Mouse (Mus musculus) heart, adult 2 months (tissue): Measurements from ENCODE around the gene Ror2. TPM values are rescaled to one million over a fixed set of nuclear protein-coding genes. Genes with fewer than 3 reads are reported as not detected.

Experiments used
- DNase-seq, 2 experiments: peaks; one replicate each; pipeline ENCODE4 v3.0.0; 2021
- H3K27ac ChIP-seq: fragments of 200-600 bp; 2 replicates; pipeline ENCODE4 v1.8.1; 2022
- H3K27me3 ChIP-seq: fragments of 200-500 bp; 2 replicates; pipeline ENCODE4 v1.6.1; 2012; ENCODE audit warnings: mild to moderate bottlenecking, low read length, inconsistent platforms, mixed read lengths; ENCODE audit not compliant: control insufficient read depth, insufficient read depth
- H3K36me3 ChIP-seq: fragments of 200-500 bp; 2 replicates; pipeline ENCODE4 v1.6.1; 2012; ENCODE audit warnings: low read length, inconsistent platforms; ENCODE audit not compliant: control insufficient read depth, insufficient read depth
- H3K4me1 ChIP-seq: fragments of 200-500 bp; 2 replicates; pipeline ENCODE4 v1.6.1; 2011; ENCODE audit warnings: low read length; ENCODE audit not compliant: control insufficient read depth, insufficient read depth
- H3K4me3 ChIP-seq: fragments of 200-600 bp; 2 replicates; pipeline ENCODE4 v1.8.1; 2022
- H3K79me2 ChIP-seq: fragments of 200-500 bp; replicated peaks from 2 replicates; pipeline ENCODE4 v1.6.1; 2012; ENCODE audit warnings: mild to moderate bottlenecking, inconsistent platforms, low read length, moderate library complexity, mixed read lengths; ENCODE audit not compliant: control insufficient read depth, insufficient read depth
- H3K9ac ChIP-seq: fragments of 200-500 bp; 2 replicates; pipeline ENCODE4 v1.6.1; 2012; ENCODE audit warnings: low read depth, mild to moderate bottlenecking, control low read depth, inconsistent platforms, low read length, mixed read lengths
- CTCF ChIP-seq: fragments of 200-600 bp; IDR thresholded peaks from 2 replicates; pipeline ENCODE4 v1.8.1; 2022; ENCODE audit warnings: antibody characterized with exemption, mild to moderate bottlenecking, moderate library complexity
- EP300 ChIP-seq: fragments of 200-500 bp; IDR thresholded peaks from 2 replicates; pipeline ENCODE4 v1.6.1; 2011; ENCODE audit warnings: low read depth, low read length, control low read depth; ENCODE audit not compliant: insufficient read depth
- POLR2A ChIP-seq: fragments of 200-500 bp; IDR thresholded peaks from 2 replicates; pipeline ENCODE4 v1.6.1; 2011; ENCODE audit warnings: mild to moderate bottlenecking, low read depth, low read length, control low read depth; ENCODE audit not compliant: insufficient read depth
- WGBS: fragments of 180-500 bp; shearing (Covaris S2); methylation state at CpG from one replicate; pipeline ENCODE4 v1.1.7; 2018; 5-methylcytosine and 5-hydroxymethylcytosine counted together
- intact Hi-C: fragments of 180-260 bp; cut with DNase I; formaldehyde crosslinking; loops from one replicate; pipeline ENCODE4 v1.15.1; 2025
- polyA plus RNA-seq: library from polyadenylated mRNA; depleted of rRNA; stranded (reverse); fragments of >200 nt; gene quantifications from 2 replicates; pipeline ENCODE4 v1.2.3, GENCODE M21; 2012
- total RNA-seq, 2 experiments: library from RNA; stranded (reverse); gene quantifications; 2 replicates each; pipeline ENCODE4 v1.2.3; 2021

The Ror2 gene
- total and polyA plus RNA-seq, 3 experiments = 1.1 to 1.9 (median 1.5) TPM

- WGBS = 73% methylated on average over 10 of the region's 10 CpGs
- no peak overlapping the region for H3K4me3 ChIP-seq
- intact Hi-C loops = no loop called here
- no peaks in the 10 kb centered on the region for H3K27me3 ChIP-seq
- DNase-seq = no peak
- H3K27ac ChIP-seq = no peak overlapping the region
- no peak overlapping the region for H3K9ac ChIP-seq
- H3K4me1 ChIP-seq = peaks cover 1% of the 10 kb centered on the region; the same call in 1 of the 2 replicates
- H3K79me2 ChIP-seq = no peaks in the 10 kb centered on the region
- no peak for TF ChIP-seq CTCF
- no peak for TF ChIP-seq POLR2A
- TF ChIP-seq EP300 = no peak
- H3K36me3 ChIP-seq = no peaks in the 10 kb centered on the region
These were observed 122.3 kb downstream of the Ror2 start for GRCm38 (mm10) chr13:53163671-53164070.

GRCm38 (mm10) chr13:53163060-53163459 is 122.9 kb downstream of the Ror2 start:
- no peak for DNase-seq
- 59% methylated on average over 8 of the region's 8 CpGs for WGBS
- Histone ChIP-seq H3K9ac (no peak overlapping the region), H3K27ac (no peak overlapping the region), H3K27me3 (no peaks in the 10 kb centered on the region), H3K4me1 (peaks cover 1% of the 10 kb centered on the region; the same call in 1 of the 2 replicates), H3K36me3 (no peaks in the 10 kb centered on the region), H3K79me2 (no peaks in the 10 kb centered on the region), H3K4me3 (no peak overlapping the region)
- TF ChIP-seq EP300 = no peak
- no peak for TF ChIP-seq POLR2A
- no peak for TF ChIP-seq CTCF
- intact Hi-C loops = no loop called here

GRCm38 (mm10) chr13:53159501-53159900 is 126.4 kb downstream of the Ror2 start:
- no peak for DNase-seq
- Histone ChIP-seq H3K27me3 (no peaks in the 10 kb centered on the region), H3K79me2 (no peaks in the 10 kb centered on the region), H3K4me1 (peaks cover 1% of the 10 kb centered on the region), H3K9ac (no peak overlapping the region), H3K27ac (no peak overlapping the region), H3K36me3 (no peaks in the 10 kb centered on the region), H3K4me3 (no peak overlapping the region)
- intact Hi-C loops = no loop called here
- TF ChIP-seq EP300 (no peak), CTCF (no peak), POLR2A (no peak)
- 90% methylated on average over 6 of the region's 6 CpGs for WGBS

- intact Hi-C loops = no loop called here
- Histone ChIP-seq H3K27me3 (no peaks in the 10 kb centered on the region), H3K36me3 (no peaks in the 10 kb centered on the region), H3K4me3 (no peak overlapping the region), H3K79me2 (no peaks in the 10 kb centered on the region), H3K27ac (no peak overlapping the region), H3K4me1 (peaks cover 1% of the 10 kb centered on the region), H3K9ac (no peak overlapping the region)
- DNase-seq = no peak
- no peak for TF ChIP-seq POLR2A
- WGBS = 54% methylated on average over 9 of the region's 9 CpGs
These were observed 127.4 kb downstream of the Ror2 start for GRCm38 (mm10) chr13:53158405-53159005.

- no peaks in the 10 kb centered on the region for H3K36me3 ChIP-seq
- no peak for DNase-seq
- no peak overlapping the region for H3K4me3 ChIP-seq
- 86% methylated on average over 15 of the region's 15 CpGs for WGBS
- TF ChIP-seq CTCF = no peak
- TF ChIP-seq EP300 = no peak
- no peak for TF ChIP-seq POLR2A
- H3K4me1 ChIP-seq = no peaks in the 10 kb centered on the region; the same call in 1 of the 2 replicates
- H3K9ac ChIP-seq = no peak overlapping the region
- H3K27me3 ChIP-seq = no peaks in the 10 kb centered on the region
- H3K79me2 ChIP-seq = no peaks in the 10 kb centered on the region
- H3K27ac ChIP-seq = no peak overlapping the region
- intact Hi-C loops = no loop called here
These were observed 129.0 kb downstream of the Ror2 start for GRCm38 (mm10) chr13:53156911-53157310.

- Histone ChIP-seq H3K9ac (no peak overlapping the region), H3K36me3 (no peaks in the 10 kb centered on the region), H3K27ac (no peak overlapping the region), H3K27me3 (no peaks in the 10 kb centered on the region), H3K4me1 (no peaks in the 10 kb centered on the region; the same call in 1 of the 2 replicates), H3K4me3 (no peak overlapping the region), H3K79me2 (no peaks in the 10 kb centered on the region)
- no peak for DNase-seq
- 71% methylated on average over 6 of the region's 6 CpGs for WGBS
- TF ChIP-seq CTCF = no peak
- TF ChIP-seq POLR2A = no peak
- TF ChIP-seq EP300 = no peak
- intact Hi-C loops = no loop called here
These were observed 129.6 kb downstream of the Ror2 start for GRCm38 (mm10) chr13:53156282-53156681.
